Comparison of ENCODE assay signal across 8 mouse cellular contexts in the genomic region with DNA sequence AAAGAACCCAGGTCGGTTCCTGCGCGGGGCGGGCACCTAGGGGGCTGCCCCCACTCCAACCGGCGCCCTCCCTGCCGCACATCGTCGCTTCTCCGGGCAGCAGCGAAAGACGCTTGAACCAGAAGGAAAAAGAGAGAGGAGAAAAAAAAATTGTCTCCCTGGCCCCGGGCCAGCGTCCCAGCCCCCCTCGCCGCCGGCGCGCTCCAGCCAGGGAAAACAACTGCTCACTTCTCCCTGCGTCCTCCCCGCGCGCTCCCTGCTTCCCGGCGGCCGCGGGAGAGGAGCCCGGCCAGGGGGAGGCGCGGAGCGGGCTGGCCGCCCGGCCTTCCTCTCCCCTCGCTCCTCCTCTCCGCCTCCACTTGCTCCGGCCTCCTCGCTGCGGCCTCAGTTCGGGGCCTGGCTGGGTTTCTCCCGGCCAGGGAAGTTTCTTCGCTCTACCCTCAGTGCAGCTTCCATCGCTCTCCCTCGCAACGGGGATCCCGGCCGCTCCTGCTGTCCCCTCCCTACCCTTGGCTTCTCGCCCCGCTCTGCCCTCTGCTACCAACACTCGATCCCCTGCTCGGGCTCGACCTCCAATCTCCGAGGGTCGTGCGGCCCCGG. TPM values are rescaled to one million over a fixed set of nuclear protein-coding genes. Genes with fewer than 3 reads are reported as not detected.
DNase-seq lines count a peak whose midpoint lies in the region; ATAC-seq lines count a peak whose summit lies in the region.

No protein-coding gene starts in this region.

- ATAC-seq in hindbrain, embryonic 15.5 days (ENCODE audit: low FRiP score, low read depth): peak; percentile 61

- H3K27ac ChIP-seq in hindbrain, embryonic 15.5 days (replicated peaks): peak overlapping the region; percentile 89

- H3K36me3 ChIP-seq in hindbrain, embryonic 15.5 days: no peaks in the 10 kb centered on the region

- peak; percentile 90 for DNase-seq in adrenal gland, adult 2 months
- DNase-seq in cerebellum, postnatal 36 days: peak; percentile 73 to 75
- peak; percentile 77 to 86 for DNase-seq in gastrocnemius, adult 8-10 months (ENCODE audit: low spot score in 2 of 2)
- peak; percentile 68 to 89 for DNase-seq in left cerebral cortex, postnatal 10 days (ENCODE audit: extremely low spot score in 1 of 2, low spot score in 2 of 2)
- DNase-seq in lung, postnatal 4 days: peak; percentile 91 to 96
- peak; percentile 72 for DNase-seq in right cerebral cortex, postnatal 14 days
- no peak for DNase-seq in thymus, postnatal 10 days (ENCODE audit: low spot score in 2 of 2)

- H3K9me3 ChIP-seq in hindbrain, embryonic 15.5 days: no peaks in the 10 kb centered on the region

- H3K4me2 ChIP-seq in hindbrain, embryonic 15.5 days: peak overlapping the region; percentile 76

- intact Hi-C loops in left cerebral cortex, postnatal 10 days (cut with DNase I): loop anchor here (5.0 kb wide), 1 partner anchor 36 kb away; no protein-coding TSS in a partner anchor

- under 1% methylated on average over 51 of the region's 55 CpGs for WGBS in hindbrain, embryonic 15.5 days

- H3K27me3 ChIP-seq in hindbrain, embryonic 15.5 days: peaks cover 32% of the 10 kb centered on the region

- peak overlapping the region; percentile 43 for H3K4me3 ChIP-seq in hindbrain, embryonic 15.5 days

- peaks cover 46% of the 10 kb centered on the region for H3K4me1 ChIP-seq in hindbrain, embryonic 15.5 days (replicated peaks)

- peak overlapping the region; percentile 54 for H3K9ac ChIP-seq in hindbrain, embryonic 15.5 days

RNA-seq across cellular contexts. Expression of a gene that starts 1.0 kb away (rescaled TPM):
- 100 to 1,000 TPM; 174 to 246 TPM for total RNA-seq in adrenal gland, adult 2 months (2021)
- polyA plus RNA-seq in adrenal gland, adult 2 months (2012; rRNA removed): 737 and 768 TPM in 2 replicates
- total RNA-seq in gastrocnemius, adult 8-10 months (2022): 10 to 100 TPM; 32.6 to 42.8 (median 39.2) TPM
- polyA plus RNA-seq in hindbrain, embryonic 15.5 days (2015; fragmentation: Nextera tagmentation; extraction: Ambion mirVana): 15.2 and 17.2 TPM in 2 replicates
- total RNA-seq in left cerebral cortex, postnatal 10 days (2021): 10 to 100 TPM; 19.9 to 21.4 TPM

RNA-seq across cellular contexts. Expression of a gene that starts 12.3 kb away (rescaled TPM):
- total RNA-seq in adrenal gland, adult 2 months (2021): 10 to 100 TPM; 58.1 to 68.4 TPM
- polyA plus RNA-seq in adrenal gland, adult 2 months (2012; rRNA removed): 443 and 466 TPM in 2 replicates
- 10 to 100 TPM; 17.0 to 18.5 (median 18.2) TPM for total RNA-seq in gastrocnemius, adult 8-10 months (2022)
- polyA plus RNA-seq in hindbrain, embryonic 15.5 days (2015; fragmentation: Nextera tagmentation; extraction: Ambion mirVana): 139 and 149 TPM in 2 replicates
- total RNA-seq in left cerebral cortex, postnatal 10 days (2021): 10 to 100 TPM; 46.6 to 47.6 TPM

RNA-seq across cellular contexts. Expression of a gene that starts 15.6 kb away (rescaled TPM):
- 10 to 100 TPM; 30.3 to 31.6 TPM for total RNA-seq in adrenal gland, adult 2 months (2021)
- polyA plus RNA-seq in adrenal gland, adult 2 months (2012; rRNA removed): 47.6 and 49.2 TPM in 2 replicates
- total RNA-seq in gastrocnemius, adult 8-10 months (2022): 100 to 1,000 TPM; 195 to 259 (median 242) TPM
- polyA plus RNA-seq in hindbrain, embryonic 15.5 days (2015; fragmentation: Nextera tagmentation; extraction: Ambion mirVana): 15.5 and 19.7 TPM in 2 replicates
- 10 to 100 TPM; 50.4 to 52.0 TPM for total RNA-seq in left cerebral cortex, postnatal 10 days (2021)

RNA-seq across cellular contexts. Expression of a gene that starts 29.5 kb away (rescaled TPM):
- total RNA-seq in adrenal gland, adult 2 months (2021): 100 to 1,000 TPM; 106 to 109 TPM
- 119 and 125 TPM in 2 replicates for polyA plus RNA-seq in adrenal gland, adult 2 months (2012; rRNA removed)
- total RNA-seq in gastrocnemius, adult 8-10 months (2022): 10 to 100 TPM; 71.4 to 91.0 (median 82.6) TPM
- polyA plus RNA-seq in hindbrain, embryonic 15.5 days (2015; fragmentation: Nextera tagmentation; extraction: Ambion mirVana): 79.7 and 92.6 TPM in 2 replicates
- total RNA-seq in left cerebral cortex, postnatal 10 days (2021): 10 to 100 TPM; 79.4 to 82.8 TPM

RNA-seq across cellular contexts. Expression of a gene that starts 37.6 kb away (rescaled TPM):
- not detected for total RNA-seq in adrenal gland, adult 2 months (2021)
- polyA plus RNA-seq in adrenal gland, adult 2 months (2012; rRNA removed): not detected in 2 replicates
- not detected for total RNA-seq in gastrocnemius, adult 8-10 months (2022)
- 0.14 and 0.30 TPM in 2 replicates for polyA plus RNA-seq in hindbrain, embryonic 15.5 days (2015; fragmentation: Nextera tagmentation; extraction: Ambion mirVana)
- not detected for total RNA-seq in left cerebral cortex, postnatal 10 days (2021)

Comparison
In these comparisons a context has a peak if more than half of its experiments do, and no peak if none do; other contexts are left out.
1. DNase-seq: peak in adrenal gland, adult 2 months (single experiment), cerebellum, postnatal 36 days (2 of 2), gastrocnemius, adult 8-10 months (2 of 2), left cerebral cortex, postnatal 10 days (2 of 2), lung, postnatal 4 days (2 of 2) and right cerebral cortex, postnatal 14 days (single experiment); none in thymus, postnatal 10 days (0 of 2).
2. RNA of a gene that starts 1.0 kb away (total RNA-seq): 174 to 246 TPM in adrenal gland, adult 2 months; 32.6 to 42.8 TPM in gastrocnemius, adult 8-10 months and 19.9 to 21.4 TPM in left cerebral cortex, postnatal 10 days; every median in the first group is over 4 times any median in the second.